In genomic region chr7:65958105-65958504, GRCm38 (mm10) we compare ENCODE assay signal across 10 mouse cellular contexts.
"Had no signal": no experiment of that assay in that cellular context is flagged by ENCODE, and none has a peak within 500 bp of the region (broad histone marks: within the 10 kb centered on the region; RNA-seq: fewer than 3 reads in every experiment).

No protein-coding gene starts in this region.

- ATAC-seq: midbrain, embryonic 16.5 days had no signal

- H3K9me3 ChIP-seq: hindbrain, embryonic 15.5 days; limb, embryonic 15.5 days; lung, embryonic 15.5 days; midbrain, embryonic 12.5 days; neural tube, embryonic 13.5 days had no signal

- H3K9ac ChIP-seq: hindbrain, embryonic 15.5 days; limb, embryonic 15.5 days; lung, embryonic 15.5 days; midbrain, embryonic 12.5 days; neural tube, embryonic 13.5 days had no signal

- H3K4me1 ChIP-seq: lung, embryonic 15.5 days had no signal

- H3K4me2 ChIP-seq: hindbrain, embryonic 15.5 days; limb, embryonic 15.5 days; lung, embryonic 15.5 days; midbrain, embryonic 12.5 days; neural tube, embryonic 13.5 days had no signal

- DNase-seq: kidney, postnatal 14 days; retina, postnatal 1 day; thymus, postnatal 14 days had no signal

- H3K4me3 ChIP-seq: hindbrain, embryonic 15.5 days; left cerebral cortex, adult 2 months; limb, embryonic 15.5 days; lung, embryonic 15.5 days; midbrain, embryonic 12.5 days; neural tube, embryonic 13.5 days had no signal

- H3K36me3 ChIP-seq: hindbrain, embryonic 15.5 days; lung, embryonic 15.5 days; midbrain, embryonic 12.5 days; neural tube, embryonic 13.5 days had no signal

- H3K27me3 ChIP-seq: hindbrain, embryonic 15.5 days; limb, embryonic 15.5 days; lung, embryonic 15.5 days had no signal

- H3K27ac ChIP-seq: hindbrain, embryonic 15.5 days; left cerebral cortex, adult 2 months; limb, embryonic 15.5 days; lung, embryonic 15.5 days; midbrain, embryonic 12.5 days; neural tube, embryonic 13.5 days had no signal
